Mouse (Mus musculus) small intestine, adult 10 weeks (tissue): ENCODE results near the gene Rnf38. TPM values are rescaled to one million over a fixed set of nuclear protein-coding genes. Genes with fewer than 3 reads are reported as not detected.

Experiments used
- polyA plus RNA-seq: library from polyadenylated mRNA; stranded (reverse); fragments of 350-450 nt; fragmentation: Illumina TruSeq; extraction: RNeasy Lipid Tissue Mini Kit (QIAGEN cat#74804); gene quantifications from one replicate; pipeline ENCODE4 v1.2.3, GENCODE M21; 2014; ENCODE audit warnings: low replicate concordance

The Rnf38 gene
- 40.8 TPM for polyA plus RNA-seq

DNA sequence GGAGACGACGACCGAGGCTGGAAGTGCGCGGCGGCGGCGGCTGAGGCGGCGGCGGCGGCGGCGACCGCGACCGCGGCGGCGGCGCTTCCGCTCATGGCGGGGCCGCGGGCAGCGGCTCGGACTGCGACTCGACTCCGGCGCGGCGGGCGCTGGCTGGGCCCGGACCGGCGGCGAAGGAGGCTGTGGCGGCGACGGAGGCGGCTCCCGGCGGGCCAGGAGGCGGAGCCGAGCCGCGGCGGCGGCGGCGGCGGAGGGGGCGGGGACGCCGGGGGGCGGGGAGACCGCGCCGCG, at the start of gene Rnf38:
Rnf38 (minus strand) TSS at position 77 of the 291 bp plus-strand sequence.

GRCm38 (mm10) chr4:44083945-44084344, 149.6 kb downstream of the Rnf38 start, which contains the start of gene Gne:
Gene Gne (minus strand): TSS chr4:44084177.

Other genes starting within 250 kb of the Rnf38 start
- gene Clta, start 229.3 kb downstream of the Rnf38 start, polyA plus RNA-seq, result 99.3 TPM
- 17.0 TPM for gene Gne, start 149.6 kb downstream of the Rnf38 start, polyA plus RNA-seq
- gene Melk, start 67.1 kb upstream of the Rnf38 start, polyA plus RNA-seq, result 9.6 TPM